Mouse (Mus musculus) CH12.LX (cell line): ENCODE measurements around the gene Kndc1.

Experiments
- CHD1 ChIP-seq: IDR thresholded peaks from 2 replicates; pipeline ENCODE4 v1.6.1; 2012; ENCODE audit warnings: low read depth, low read length, improper control_type of control experiment, inconsistent platforms
- CHD2 ChIP-seq: IDR thresholded peaks from 2 replicates; pipeline ENCODE4 v1.6.1; 2011; ENCODE audit warnings: low read length, improper control_type of control experiment
- CTCF ChIP-seq, 2 experiments: IDR thresholded peaks in 1 of 2; conservative IDR thresholded peaks in 1 of 2; 2 replicates each; pipeline ENCODE4 v1.5.1; 2011 to 2012; ENCODE audit warnings: low read depth in 2 of 2, low read length in 2 of 2, improper control_type of control experiment in 1 of 2, inconsistent platforms in 1 of 2, mild to moderate bottlenecking in 1 of 2, moderate library complexity in 1 of 2
- E2F4 ChIP-seq: IDR thresholded peaks from 2 replicates; pipeline ENCODE4 v1.6.1; 2011; ENCODE audit warnings: low read depth, low read length, improper control_type of control experiment; ENCODE audit not compliant: insufficient replicate concordance
- IRF4 ChIP-seq: IDR thresholded peaks from 2 replicates; pipeline ENCODE4 v1.6.1; 2014; ENCODE audit warnings: low read depth, mild to moderate bottlenecking, inconsistent platforms, low read length, improper control_type of control experiment
- MXI1 ChIP-seq: IDR thresholded peaks from 2 replicates; pipeline ENCODE4 v1.6.1; 2011; ENCODE audit warnings: mild to moderate bottlenecking, low read depth, low read length, improper control_type of control experiment
- POLR2A ChIP-seq: IDR thresholded peaks from 2 replicates; pipeline ENCODE4 v1.6.1; 2011; ENCODE audit warnings: low read depth, mild to moderate bottlenecking, improper control_type of control experiment, low read length
- POLR2AphosphoS2 ChIP-seq: IDR thresholded peaks from 2 replicates; pipeline ENCODE4 v1.6.1; 2011; ENCODE audit warnings: low read depth, low read length, improper control_type of control experiment
- RCOR1 ChIP-seq: conservative IDR thresholded peaks from 2 replicates; pipeline ENCODE4 v1.6.1; 2012; ENCODE audit warnings: low read depth, mild to moderate bottlenecking, inconsistent platforms, low read length, improper control_type of control experiment

DNA sequence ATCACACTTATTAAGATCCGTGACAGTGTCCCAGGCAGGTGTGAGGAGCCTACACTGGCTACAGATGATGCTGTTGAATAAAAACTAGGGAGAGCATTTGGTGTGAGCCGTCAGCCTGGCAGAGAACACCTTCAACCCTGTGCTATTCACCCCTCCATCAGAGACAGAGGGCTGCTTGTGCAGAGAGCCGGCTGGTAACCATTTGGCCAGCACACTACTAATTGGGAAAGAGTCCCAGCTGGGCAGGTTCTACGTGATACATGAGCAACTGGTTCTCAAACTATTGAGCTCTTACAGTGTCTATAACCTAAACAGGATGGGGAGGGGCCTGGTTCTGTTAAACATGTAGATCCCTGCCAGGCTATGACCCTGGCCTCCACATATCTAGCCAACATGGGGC is 23.8 kb downstream of the Kndc1 start:
- TF ChIP-seq POLR2A = no peak
- TF ChIP-seq POLR2AphosphoS2 = no peak
- TF ChIP-seq CHD1 = no peak
- TF ChIP-seq MXI1 = no peak
- TF ChIP-seq RCOR1 = no peak
- no peak for TF ChIP-seq E2F4
- TF ChIP-seq IRF4 = no peak
- TF ChIP-seq CTCF (conservative IDR thresholded peaks at IDR 0.05 in 1 of 2, IDR thresholded peaks at IDR 0.05 in 1 of 2; ENCODE audit: low read depth in 2 of 2, low read length in 2 of 2) = no peak
- no peak for TF ChIP-seq CHD2
